Mouse (Mus musculus): ENCODE results near the gene Gm14296.
"Not testable (repeated sequence)": the region's sequence is repeated elsewhere in the genome, so short reads cannot be mapped to it uniquely, and the experiment has no call there.

The Gm14296 gene

GRCm38 (mm10) chr2:176927709-176928108 lies at the start of gene Gm14296:
Gm14296 (minus strand) TSS chr2:176927809.
- DNase-seq (ENCODE audit: low spot score), result not testable (repeated sequence)

- not testable (repeated sequence) for DNase-seq (ENCODE audit: low spot score)
Observed at GRCm38 (mm10) chr2:176905464-176905863, 22.1 kb downstream of the Gm14296 start.
